Mouse (Mus musculus) forebrain, postnatal 0 days (tissue): ENCODE results near the gene Alk. TPM values are rescaled to one million over a fixed set of nuclear protein-coding genes. Genes with fewer than 3 reads are reported as not detected.
A peak's percentile ranks its signal among the peaks of the same experiment; 100 is the strongest.

Experiments
- ATAC-seq: fragments of 200-750 bp; cut with Nextera tagmentation; 2 replicates; pipeline ENCODE4 v1.8.0; 2017; ENCODE audit warnings: mild to moderate bottlenecking, moderate library complexity
- DNase-seq: peaks from one replicate; pipeline ENCODE4 v3.0.0-alpha.2; 2015
- H3K27ac ChIP-seq: fragments of 300-500 bp; sonication (generic); 2 replicates; pipeline ENCODE4 v1.5.1; 2014; ENCODE audit warnings: low read depth, mild to moderate bottlenecking, antibody characterized with exemption, low read length, moderate library complexity, mixed read lengths
- H3K27me3 ChIP-seq: fragments of 300-500 bp; sonication (generic); 2 replicates; pipeline ENCODE4 v1.6.1; 2014; ENCODE audit warnings: mild to moderate bottlenecking, low read length, mixed read lengths; ENCODE audit not compliant: insufficient read depth
- H3K36me3 ChIP-seq: fragments of 300-500 bp; sonication (generic); 2 replicates; pipeline ENCODE4 v1.6.1; 2014; ENCODE audit warnings: mild to moderate bottlenecking, moderate library complexity; ENCODE audit not compliant: insufficient read depth
- H3K4me1 ChIP-seq: fragments of 300-500 bp; sonication (generic); 2 replicates; pipeline ENCODE4 v1.6.1; 2014; ENCODE audit warnings: antibody characterized with exemption; ENCODE audit not compliant: insufficient read depth
- H3K4me2 ChIP-seq: fragments of 300-500 bp; sonication (generic); 2 replicates; pipeline ENCODE4 v1.6.1; 2014; ENCODE audit warnings: low read depth, mild to moderate bottlenecking, moderate library complexity
- H3K4me3 ChIP-seq: fragments of 300-500 bp; sonication (generic); 2 replicates; pipeline ENCODE4 v1.5.1; 2014; ENCODE audit warnings: low read depth, low read length, mixed read lengths
- H3K9ac ChIP-seq: fragments of 300-500 bp; sonication (generic); 2 replicates; pipeline ENCODE4 v1.6.1; 2014; ENCODE audit warnings: mild to moderate bottlenecking
- H3K9me3 ChIP-seq: fragments of 300-500 bp; sonication (generic); 2 replicates; pipeline ENCODE4 v1.6.1; 2016; ENCODE audit warnings: low read length
- CTCF ChIP-seq: sonication (generic); IDR thresholded peaks from 2 replicates; pipeline ENCODE4 v1.5.1; 2016; ENCODE audit warnings: antibody characterized with exemption, control low read depth, low read depth
- WGBS: fragments of 180-500 bp; shearing (Covaris S2); extraction: QIAGEN DNeasy Blood & Tissue Kit; methylation state at CpG from one replicate; pipeline ENCODE4 v1.1.7; 2014; 5-methylcytosine and 5-hydroxymethylcytosine counted together
- polyA plus RNA-seq: library from polyadenylated mRNA; unstranded; fragments of >200 nt; fragmentation: Nextera tagmentation; extraction: Ambion mirVana; gene quantifications from 2 replicates; pipeline ENCODE4 v1.2.1, GENCODE M21; 2015
- total RNA-seq: library from RNA; depleted of rRNA; stranded (reverse); fragments of >200 nt; gene quantifications from 2 replicates; pipeline ENCODE4 v1.2.3, GENCODE M21; 2014

The Alk gene
- total and polyA plus RNA-seq, 2 experiments from 2014 or later, result 1.6 to 8.8 TPM

GRCm38 (mm10) chr17:72043667-72044390, 560.6 kb downstream of the Alk start:
- 16% methylated on average over 11 of the region's 11 CpGs for WGBS
- Histone ChIP-seq H3K9ac (no peak overlapping the region), H3K4me3 (no peak overlapping the region), H3K27ac (peak overlapping the region; percentile 59; the same call in 1 of the 2 replicates), H3K9me3 (no peaks in the 10 kb centered on the region), H3K4me2 (peak overlapping the region; percentile 37), H3K27me3 (no peaks in the 10 kb centered on the region), H3K36me3 (no peaks in the 10 kb centered on the region), H3K4me1 (peaks cover 12% of the 10 kb centered on the region)
- peak; percentile 36 for ATAC-seq
- TF ChIP-seq CTCF, result no peak
- DNase-seq, result peak; percentile 50

GRCm38 (mm10) chr17:72043001-72043666, 561.3 kb downstream of the Alk start:
- H3K27me3 ChIP-seq, result no peaks in the 10 kb centered on the region
- H3K36me3 ChIP-seq, result no peaks in the 10 kb centered on the region
- TF ChIP-seq CTCF, result no peak
- H3K9me3 ChIP-seq, result no peaks in the 10 kb centered on the region
- DNase-seq (peak; percentile 75), ATAC-seq (peak; percentile 90)
- peaks cover 12% of the 10 kb centered on the region for H3K4me1 ChIP-seq
- no peak overlapping the region for H3K4me3 ChIP-seq
- peak overlapping the region; percentile 59; the same call in 1 of the 2 replicates for H3K27ac ChIP-seq
- H3K4me2 ChIP-seq, result peak overlapping the region; percentile 37
- 12% methylated on average over 9 of the region's 9 CpGs for WGBS
- H3K9ac ChIP-seq, result no peak overlapping the region

- no peak for ATAC-seq
Measured at GRCm38 (mm10) chr17:72039176-72039948, 565.1 kb downstream of the Alk start.

DNA sequence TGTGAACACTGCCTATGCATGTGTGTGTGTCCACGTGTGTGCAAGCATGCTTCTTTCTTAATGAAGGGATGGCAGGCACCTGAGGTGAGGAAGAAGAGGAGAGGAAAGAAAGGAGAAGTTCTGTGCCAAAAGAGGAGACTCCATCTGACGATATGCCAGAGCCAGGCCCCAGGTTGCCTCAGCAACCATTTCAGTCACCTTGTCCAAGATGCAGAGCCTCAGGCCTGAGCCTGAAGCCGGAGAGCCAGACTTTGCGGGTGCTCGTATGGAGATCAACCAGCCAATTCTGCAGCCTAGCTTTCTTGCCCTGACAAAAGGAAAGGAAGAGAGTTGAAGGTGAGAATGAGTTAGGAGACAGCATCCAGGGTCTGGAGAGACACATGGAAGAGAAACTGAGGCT, 566.1 kb downstream of the Alk start:
- H3K27ac ChIP-seq, result no peak overlapping the region
- no peak for DNase-seq
- no peaks in the 10 kb centered on the region for H3K36me3 ChIP-seq
- WGBS, result 56% methylated on average over 5 of the region's 5 CpGs
- no peak overlapping the region for H3K9ac ChIP-seq
- H3K27me3 ChIP-seq, result no peaks in the 10 kb centered on the region
- no peak overlapping the region for H3K4me3 ChIP-seq
- no peak overlapping the region for H3K4me2 ChIP-seq
- ATAC-seq, result no peak
- no peaks in the 10 kb centered on the region for H3K9me3 ChIP-seq
- peaks cover 5% of the 10 kb centered on the region for H3K4me1 ChIP-seq
- no peak for TF ChIP-seq CTCF

More at GRCm38 (mm10) chr17:72039176-72039948, 565.1 kb downstream of the Alk start:
- no peak overlapping the region for H3K4me3 ChIP-seq
- no peak for TF ChIP-seq CTCF
- H3K27ac ChIP-seq, result no peak overlapping the region
- H3K4me2 ChIP-seq, result no peak overlapping the region
- no peaks in the 10 kb centered on the region for H3K9me3 ChIP-seq
- no peaks in the 10 kb centered on the region for H3K27me3 ChIP-seq
- DNase-seq, result no peak
- H3K4me1 ChIP-seq, result peaks cover 12% of the 10 kb centered on the region
- 73% methylated on average over 7 of the region's 7 CpGs for WGBS
- H3K9ac ChIP-seq, result no peak overlapping the region
- H3K36me3 ChIP-seq, result no peaks in the 10 kb centered on the region

GRCm38 (mm10) chr17:72030672-72031071, 573.8 kb downstream of the Alk start:
- Histone ChIP-seq H3K27ac (no peak overlapping the region), H3K4me1 (no peaks in the 10 kb centered on the region), H3K4me2 (no peak overlapping the region), H3K27me3 (no peaks in the 10 kb centered on the region), H3K9ac (no peak overlapping the region), H3K4me3 (no peak overlapping the region), H3K36me3 (no peaks in the 10 kb centered on the region), H3K9me3 (no peaks in the 10 kb centered on the region)
- ATAC-seq (peak; percentile 87), DNase-seq (peak; percentile 38)
- 38% methylated on average over 7 of the region's 7 CpGs for WGBS
- TF ChIP-seq CTCF, result no peak

DNA sequence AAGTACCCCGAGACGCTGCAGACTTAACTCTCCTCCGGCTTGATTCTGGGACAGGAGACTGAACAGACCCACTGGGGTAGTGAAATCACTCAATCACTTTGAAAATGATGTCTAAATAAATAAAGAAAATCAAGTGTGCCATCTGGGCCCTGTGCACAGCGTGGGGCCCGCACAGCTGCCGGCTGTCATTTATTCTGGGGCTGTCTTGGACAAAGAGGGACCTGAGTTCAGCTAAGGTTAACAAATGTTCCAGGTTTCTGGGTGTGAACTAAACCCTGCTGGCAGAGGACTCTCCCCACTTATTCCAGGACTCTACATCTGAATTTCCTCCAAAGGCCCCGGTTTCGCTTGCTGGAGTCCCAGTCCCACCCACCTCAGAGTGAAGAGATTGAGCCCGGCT, 581.1 kb downstream of the Alk start:
- no peaks in the 10 kb centered on the region for H3K9me3 ChIP-seq
- H3K9ac ChIP-seq, result no peak overlapping the region
- no peak overlapping the region for H3K4me3 ChIP-seq
- WGBS, result 50% methylated on average over 9 of the region's 9 CpGs
- no peak overlapping the region for H3K4me2 ChIP-seq
- DNase-seq (no peak), ATAC-seq (no peak)
- no peaks in the 10 kb centered on the region for H3K27me3 ChIP-seq
- H3K27ac ChIP-seq, result no peak overlapping the region
- H3K4me1 ChIP-seq, result no peaks in the 10 kb centered on the region
- no peaks in the 10 kb centered on the region for H3K36me3 ChIP-seq
- no peak for TF ChIP-seq CTCF
